Mouse (Mus musculus): Measurements from ENCODE around the gene Mtf1. TPM values are rescaled to one million over a fixed set of nuclear protein-coding genes. Genes with fewer than 3 reads are reported as not detected.
A peak's percentile ranks its signal among the peaks of the same experiment; 100 is the strongest.

Mtf1 gene
- polyA plus RNA-seq, 1 experiment from 2014 or later = 9.8 TPM

DNA sequence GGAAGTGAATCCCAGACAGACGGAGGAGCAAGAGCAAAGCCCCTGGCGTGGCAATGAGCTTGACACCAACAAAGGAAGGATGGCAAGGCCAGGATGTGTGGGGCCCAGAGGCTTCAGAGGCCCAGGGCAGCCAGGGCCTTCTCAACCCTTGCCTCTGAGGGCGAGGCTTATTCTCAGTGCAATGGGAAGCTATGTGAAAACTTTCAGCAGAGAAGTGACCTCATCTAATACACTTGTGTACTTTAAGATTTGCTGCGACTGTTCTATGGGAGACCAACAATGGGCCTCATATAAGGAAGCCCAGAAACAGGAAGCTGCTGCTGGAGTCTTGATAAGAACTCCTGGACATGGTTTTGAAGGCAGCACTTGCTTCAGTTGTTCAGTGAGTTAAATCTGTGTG, 29.8 kb upstream of the Mtf1 start:
- WGBS = 76% methylated on average over 4 of the region's 4 CpGs
- no peak for ATAC-seq (ENCODE audit: low FRiP score)

DNA sequence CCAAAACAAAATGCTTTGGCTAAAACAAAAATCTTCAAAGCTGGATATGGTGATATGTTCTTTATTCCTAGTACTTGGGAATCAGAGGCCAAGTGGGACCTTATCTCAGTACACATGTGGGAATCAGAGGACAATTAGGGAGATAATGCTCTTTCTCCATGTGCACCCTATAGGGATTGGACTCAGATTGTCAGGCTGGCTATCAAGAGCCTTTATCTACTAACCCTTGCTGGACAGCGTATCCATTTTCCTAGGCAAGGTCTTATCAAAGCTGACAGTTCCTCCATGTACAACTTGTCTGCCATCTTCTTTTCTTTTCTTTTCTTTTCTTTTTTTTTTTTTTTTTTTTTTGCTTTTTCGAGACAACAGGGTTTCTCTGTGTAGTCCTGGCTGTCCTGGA, 28.5 kb upstream of the Mtf1 start:
- WGBS = 90% methylated on average over 2 of the region's 2 CpGs
- Histone ChIP-seq H3K4me3 (replicated peaks) (no peak overlapping the region), H3K27me3 (replicated peaks) (no peaks in the 10 kb centered on the region), H3K9ac (replicated peaks) (no peak overlapping the region), H3K4me1 (no peaks in the 10 kb centered on the region), H3K4me2 (no peak overlapping the region), H3K36me3 (peaks cover 11% of the 10 kb centered on the region; the same call in 1 of the 2 replicates), H3K9me3 (replicated peaks) (no peaks in the 10 kb centered on the region), H3K27ac (replicated peaks) (no peak overlapping the region)
- no peak for ATAC-seq (ENCODE audit: low FRiP score)

More for the DNA sequence above, 29.8 kb upstream of the Mtf1 start:
- H3K27me3 ChIP-seq (replicated peaks) = no peaks in the 10 kb centered on the region
- no peak overlapping the region for H3K9ac ChIP-seq (replicated peaks)
- H3K4me1 ChIP-seq = no peaks in the 10 kb centered on the region
- no peak overlapping the region for H3K4me2 ChIP-seq
- H3K27ac ChIP-seq (replicated peaks) = no peak overlapping the region
- H3K36me3 ChIP-seq = no peaks in the 10 kb centered on the region
- H3K9me3 ChIP-seq (replicated peaks) = no peaks in the 10 kb centered on the region
- no peak overlapping the region for H3K4me3 ChIP-seq (replicated peaks)

DNA sequence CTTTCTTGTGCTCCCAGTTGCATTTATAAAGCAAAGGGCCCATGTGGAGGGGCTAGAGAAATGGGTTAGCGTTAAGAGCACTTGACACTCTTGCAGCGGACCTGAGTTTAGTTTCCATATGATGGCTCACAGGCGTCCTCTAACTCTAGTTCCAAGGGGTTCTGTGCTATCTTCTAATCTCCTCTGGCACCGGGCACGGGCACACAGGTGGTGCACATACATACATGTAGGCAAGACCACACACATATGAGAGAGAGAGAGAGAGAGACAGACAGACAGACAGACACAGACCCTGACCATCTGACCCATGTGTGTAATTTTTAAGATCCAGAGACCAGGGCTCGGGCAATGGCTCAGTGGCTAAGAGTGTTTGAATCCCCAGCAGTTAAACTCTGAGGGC, 27.9 kb upstream of the Mtf1 start:
- H3K27ac ChIP-seq (replicated peaks) = no peak overlapping the region
- H3K9me3 ChIP-seq (replicated peaks) = no peaks in the 10 kb centered on the region
- no peak overlapping the region for H3K4me3 ChIP-seq (replicated peaks)
- no peak overlapping the region for H3K9ac ChIP-seq (replicated peaks)
- H3K4me2 ChIP-seq = no peak overlapping the region
- WGBS = 93% methylated on average over 6 of the region's 6 CpGs
- H3K36me3 ChIP-seq = peaks cover 16% of the 10 kb centered on the region
- ATAC-seq (ENCODE audit: low FRiP score) = no peak
- no peaks in the 10 kb centered on the region for H3K4me1 ChIP-seq
- no peaks in the 10 kb centered on the region for H3K27me3 ChIP-seq (replicated peaks)

DNA sequence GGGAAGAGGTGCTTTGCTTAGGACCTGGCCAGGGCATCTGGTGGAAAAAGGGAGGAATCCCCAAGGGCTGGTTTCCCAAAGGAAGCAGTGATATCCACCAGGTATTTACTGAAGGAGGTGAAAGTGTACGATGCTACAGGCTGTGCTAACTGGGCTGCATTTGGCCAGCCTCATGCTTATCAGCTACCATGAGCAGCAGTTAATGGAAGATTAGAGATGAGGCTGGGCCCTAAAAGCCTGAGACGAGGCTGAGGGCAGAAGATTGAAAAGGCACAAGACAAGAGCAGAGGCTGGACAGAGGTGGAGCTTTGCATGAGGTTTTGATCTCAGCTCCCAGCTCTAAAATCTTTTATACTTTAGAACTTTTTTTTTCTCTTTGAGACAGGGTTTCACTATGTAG, 27.5 kb upstream of the Mtf1 start:
- Histone ChIP-seq H3K4me1 (no peaks in the 10 kb centered on the region), H3K36me3 (peaks cover 21% of the 10 kb centered on the region), H3K27me3 (replicated peaks) (no peaks in the 10 kb centered on the region), H3K4me2 (no peak overlapping the region), H3K27ac (replicated peaks) (no peak overlapping the region), H3K9me3 (replicated peaks) (no peaks in the 10 kb centered on the region), H3K9ac (replicated peaks) (no peak overlapping the region), H3K4me3 (replicated peaks) (no peak overlapping the region)
- WGBS = 70% methylated on average over 2 of the region's 2 CpGs
- no peak for ATAC-seq (ENCODE audit: low FRiP score)

DNA sequence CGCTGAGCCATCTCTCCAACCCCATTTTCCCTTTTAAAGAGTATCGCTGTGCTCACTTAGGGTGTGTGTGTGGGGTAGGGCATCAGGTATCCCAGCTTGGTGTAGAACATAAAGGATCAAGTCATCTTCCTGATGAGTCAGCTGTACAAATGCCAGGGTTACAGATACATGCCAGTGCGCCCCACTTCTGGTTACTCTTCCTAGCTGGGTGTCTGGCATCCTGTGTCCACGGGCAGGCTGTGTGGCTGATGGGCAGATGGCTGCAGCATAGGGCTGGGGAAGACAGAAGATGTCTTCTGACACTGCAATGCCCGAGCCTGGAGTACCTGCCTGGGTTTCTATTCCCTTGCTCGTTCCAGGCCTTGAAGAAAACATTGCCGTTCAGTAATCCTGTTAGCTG, 20.5 kb upstream of the Mtf1 start:
- ATAC-seq (ENCODE audit: low FRiP score) = no peak
- H3K36me3 ChIP-seq = peaks cover 79% of the 10 kb centered on the region
- H3K9me3 ChIP-seq (replicated peaks) = no peaks in the 10 kb centered on the region
- H3K4me1 ChIP-seq = no peaks in the 10 kb centered on the region
- no peak overlapping the region for H3K27ac ChIP-seq (replicated peaks)
- H3K4me3 ChIP-seq (replicated peaks) = no peak overlapping the region
- WGBS = 94% methylated on average over 7 of the region's 7 CpGs
- H3K4me2 ChIP-seq = no peak overlapping the region
- H3K27me3 ChIP-seq (replicated peaks) = no peaks in the 10 kb centered on the region
- H3K9ac ChIP-seq (replicated peaks) = no peak overlapping the region

DNA sequence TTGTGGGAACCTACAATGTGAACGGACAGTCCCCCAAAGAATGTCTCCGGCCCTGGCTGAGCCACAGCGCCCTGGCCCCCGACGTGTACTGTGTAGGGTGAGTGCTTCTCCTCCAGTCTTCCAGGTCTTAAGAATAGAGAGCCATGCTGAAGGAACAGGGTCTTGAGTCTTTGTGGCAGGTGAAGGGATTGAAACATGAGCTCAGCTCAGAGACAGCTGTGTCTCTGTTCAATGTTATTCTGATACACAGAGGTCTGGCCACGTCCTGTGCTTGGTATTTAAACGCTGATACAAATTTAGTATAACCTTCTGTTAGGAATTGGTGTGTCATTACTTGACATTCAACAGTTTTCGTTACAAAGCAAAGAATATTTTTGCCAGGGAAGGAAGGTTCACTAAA, 19.5 kb upstream of the Mtf1 start:
- no peak overlapping the region for H3K4me2 ChIP-seq
- WGBS = 95% methylated on average over 8 of the region's 8 CpGs
- no peaks in the 10 kb centered on the region for H3K9me3 ChIP-seq (replicated peaks)
- peaks cover 89% of the 10 kb centered on the region for H3K36me3 ChIP-seq
- no peak overlapping the region for H3K4me3 ChIP-seq (replicated peaks)
- no peak for ATAC-seq (ENCODE audit: low FRiP score)
- H3K27ac ChIP-seq (replicated peaks) = no peak overlapping the region
- H3K27me3 ChIP-seq (replicated peaks) = no peaks in the 10 kb centered on the region
- no peak overlapping the region for H3K9ac ChIP-seq (replicated peaks)
- H3K4me1 ChIP-seq = no peaks in the 10 kb centered on the region

DNA sequence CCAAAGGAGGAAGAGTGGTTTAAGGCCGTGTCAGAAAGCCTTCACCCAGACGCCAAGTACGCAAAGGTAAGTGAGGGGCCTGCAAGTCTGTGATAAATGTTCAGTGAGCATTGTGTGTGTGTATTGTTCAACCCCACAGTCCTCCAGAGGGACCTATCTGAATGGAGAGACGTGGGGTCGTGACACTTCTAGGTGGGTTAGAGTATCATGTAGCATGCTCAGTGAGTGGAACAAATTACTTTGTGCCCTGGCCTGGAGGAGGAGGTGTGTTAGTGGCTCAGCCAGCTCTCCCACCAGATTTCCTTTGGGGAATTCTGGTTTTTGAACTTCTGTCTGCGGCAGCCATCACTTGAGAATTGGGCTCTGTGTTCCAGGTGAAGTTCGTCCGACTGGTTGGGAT, 18.0 kb upstream of the Mtf1 start:
- H3K27ac ChIP-seq (replicated peaks) = no peak overlapping the region
- H3K36me3 ChIP-seq = peaks cover 86% of the 10 kb centered on the region
- no peak overlapping the region for H3K4me2 ChIP-seq
- no peak overlapping the region for H3K9ac ChIP-seq (replicated peaks)
- no peaks in the 10 kb centered on the region for H3K9me3 ChIP-seq (replicated peaks)
- no peaks in the 10 kb centered on the region for H3K4me1 ChIP-seq
- ATAC-seq (ENCODE audit: low FRiP score) = no peak
- no peaks in the 10 kb centered on the region for H3K27me3 ChIP-seq (replicated peaks)
- WGBS = 90% methylated on average over 8 of the region's 8 CpGs
- H3K4me3 ChIP-seq (replicated peaks) = no peak overlapping the region

DNA sequence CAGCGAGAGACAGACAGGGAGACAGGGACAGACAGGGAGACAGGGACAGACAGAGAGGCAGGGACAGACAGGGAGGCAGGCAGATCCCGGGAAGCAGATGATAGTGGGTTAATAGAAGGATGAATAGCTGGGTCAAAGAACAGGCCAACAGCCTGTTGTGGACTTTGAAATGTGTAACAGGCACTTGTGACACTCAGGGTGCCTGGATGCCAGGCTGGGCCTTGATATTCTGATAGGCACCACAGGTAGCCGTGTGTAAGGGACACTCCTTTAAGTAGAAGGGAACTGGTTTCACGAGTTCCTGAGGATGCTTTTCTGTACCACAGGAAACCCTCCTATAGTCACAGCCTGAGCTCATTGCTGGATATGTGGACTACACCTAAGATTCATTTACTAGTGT, 11.9 kb upstream of the Mtf1 start:
- H3K4me1 ChIP-seq = no peaks in the 10 kb centered on the region
- no peaks in the 10 kb centered on the region for H3K9me3 ChIP-seq (replicated peaks)
- no peak overlapping the region for H3K9ac ChIP-seq (replicated peaks)
- H3K36me3 ChIP-seq = peaks cover 89% of the 10 kb centered on the region
- H3K4me2 ChIP-seq = no peak overlapping the region
- WGBS = 80% methylated on average over 4 of the region's 4 CpGs
- ATAC-seq (ENCODE audit: low FRiP score) = no peak
- H3K27me3 ChIP-seq (replicated peaks) = no peaks in the 10 kb centered on the region
- H3K27ac ChIP-seq (replicated peaks) = no peak overlapping the region
- H3K4me3 ChIP-seq (replicated peaks) = no peak overlapping the region

DNA sequence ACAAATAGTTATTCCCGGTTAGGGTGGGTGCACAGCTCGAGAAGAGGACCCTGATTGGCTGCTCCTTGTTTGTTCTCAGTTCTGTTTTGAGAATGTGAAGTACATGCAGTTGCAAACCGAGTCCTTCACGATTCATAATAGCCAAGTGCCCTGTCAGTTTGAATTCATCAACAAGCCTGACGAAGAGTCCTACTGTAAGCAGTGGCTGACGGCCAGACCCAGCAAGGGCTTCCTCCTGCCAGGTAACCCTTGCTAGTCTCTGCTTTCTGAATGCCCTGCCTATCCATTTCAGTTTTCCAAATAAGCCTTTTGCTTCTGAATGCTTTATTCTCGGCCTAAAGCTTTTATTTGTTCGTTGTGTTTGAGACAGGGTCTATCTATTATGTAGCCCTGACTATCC, 9.8 kb upstream of the Mtf1 start:
- ATAC-seq (ENCODE audit: low FRiP score) = no peak
- Histone ChIP-seq H3K4me3 (replicated peaks) (no peak overlapping the region), H3K4me1 (no peaks in the 10 kb centered on the region), H3K27ac (replicated peaks) (no peak overlapping the region), H3K9ac (replicated peaks) (no peak overlapping the region), H3K4me2 (no peak overlapping the region), H3K9me3 (replicated peaks) (no peaks in the 10 kb centered on the region), H3K27me3 (replicated peaks) (no peaks in the 10 kb centered on the region), H3K36me3 (peaks cover 78% of the 10 kb centered on the region)
- 91% methylated on average over 8 of the region's 8 CpGs for WGBS

DNA sequence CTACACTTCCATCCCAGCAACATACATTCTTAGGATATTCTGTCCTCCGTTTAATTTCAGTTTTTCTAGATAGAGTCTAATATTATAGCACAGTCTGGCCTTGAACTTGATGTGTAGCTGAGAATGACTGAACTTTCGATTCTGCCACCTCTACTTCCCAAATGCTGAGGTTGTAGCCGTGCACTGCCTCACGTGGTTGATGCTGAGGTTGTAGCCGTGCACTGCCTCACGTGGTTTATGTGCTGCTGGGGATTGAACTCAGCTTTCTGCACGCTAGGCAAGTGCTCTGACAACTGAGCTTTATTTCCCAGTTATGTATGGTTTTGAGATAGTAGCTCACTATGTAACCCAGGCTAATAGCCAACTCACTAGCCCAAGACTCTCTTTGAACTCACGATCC, 5.8 kb upstream of the Mtf1 start:
- WGBS = 94% methylated on average over 8 of the region's 8 CpGs
- ATAC-seq (ENCODE audit: low FRiP score) = no peak
- H3K4me2 ChIP-seq = no peak overlapping the region
- no peaks in the 10 kb centered on the region for H3K9me3 ChIP-seq (replicated peaks)
- H3K27ac ChIP-seq (replicated peaks) = no peak overlapping the region
- H3K27me3 ChIP-seq (replicated peaks) = no peaks in the 10 kb centered on the region
- no peak overlapping the region for H3K9ac ChIP-seq (replicated peaks)
- no peaks in the 10 kb centered on the region; the same call in 1 of the 2 replicates for H3K4me1 ChIP-seq
- no peak overlapping the region for H3K4me3 ChIP-seq (replicated peaks)
- H3K36me3 ChIP-seq = peaks cover 76% of the 10 kb centered on the region

DNA sequence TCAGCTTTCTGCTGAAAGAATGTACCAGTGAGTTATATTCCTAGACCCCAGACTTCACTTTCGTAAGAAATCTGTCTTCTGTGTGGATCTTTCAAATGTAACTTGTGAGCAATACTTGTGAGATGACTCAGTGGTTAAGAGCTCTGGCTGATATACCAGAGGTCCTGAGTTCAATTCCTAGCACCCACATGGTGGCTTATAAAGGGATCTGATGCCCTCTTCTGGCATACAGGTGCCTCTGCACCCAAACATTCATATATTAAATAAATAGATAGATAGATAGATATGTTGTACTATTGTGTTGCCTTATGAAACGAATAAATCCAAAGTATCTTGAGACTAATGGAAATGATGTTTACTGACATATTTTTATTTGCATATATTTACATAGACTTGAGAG, 5.0 kb upstream of the Mtf1 start:
- H3K27ac ChIP-seq (replicated peaks) = no peak overlapping the region
- peaks cover 5% of the 10 kb centered on the region for H3K4me1 ChIP-seq
- no peak overlapping the region for H3K4me3 ChIP-seq (replicated peaks)
- no peak for ATAC-seq (ENCODE audit: low FRiP score)
- H3K9ac ChIP-seq (replicated peaks) = no peak overlapping the region
- H3K4me2 ChIP-seq = no peak overlapping the region
- H3K9me3 ChIP-seq (replicated peaks) = no peaks in the 10 kb centered on the region
- no peaks in the 10 kb centered on the region for H3K27me3 ChIP-seq (replicated peaks)
- H3K36me3 ChIP-seq = peaks cover 68% of the 10 kb centered on the region
- WGBS = 92% methylated on average over 2 of the region's 2 CpGs

DNA sequence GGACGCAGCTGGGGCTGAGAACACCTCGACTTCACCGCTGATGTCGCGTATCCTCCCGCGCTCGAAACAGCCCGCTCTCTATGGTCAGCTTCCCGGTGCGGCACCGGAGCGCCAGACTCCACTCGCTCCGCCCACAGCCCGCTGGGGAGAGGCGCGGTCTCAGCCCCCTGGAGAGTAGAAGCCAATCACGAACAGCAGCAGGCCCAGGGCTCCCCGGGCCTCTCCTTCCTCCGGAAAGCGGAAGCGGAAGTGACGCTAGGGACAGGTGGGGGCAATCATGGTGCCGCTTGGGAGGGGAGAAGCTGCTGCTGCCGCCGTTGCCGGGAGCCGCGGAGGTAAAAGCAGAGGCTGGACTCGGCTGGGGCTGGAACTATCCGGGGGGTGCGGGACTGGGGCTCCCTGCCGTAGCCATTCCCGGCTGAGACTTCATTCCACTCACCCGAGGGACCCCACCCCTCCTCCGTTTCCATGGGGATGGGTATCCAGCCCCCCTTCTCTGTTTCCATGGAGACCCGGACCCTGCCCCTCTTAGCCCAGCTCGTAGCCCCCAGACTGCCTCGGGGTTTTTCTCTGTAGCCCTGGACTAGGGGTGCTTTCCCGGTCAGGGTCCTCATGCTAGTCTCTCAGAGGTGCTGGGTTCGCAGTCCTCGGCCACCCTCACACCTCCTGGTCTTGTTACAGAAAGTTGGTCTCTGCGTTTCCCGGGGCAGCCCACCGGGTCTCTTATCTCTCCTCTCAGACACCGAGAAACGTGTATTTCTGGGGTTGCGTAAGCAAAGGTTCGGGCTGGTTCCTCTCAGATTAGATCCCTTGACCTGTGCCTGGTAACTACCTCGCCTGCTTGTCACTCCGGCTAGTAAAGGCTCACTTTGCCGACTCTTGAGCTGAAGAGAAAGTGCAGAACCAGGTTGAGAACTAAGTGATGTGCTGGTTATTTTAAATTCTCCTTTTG, 681 bp downstream of the Mtf1 start:
- Histone ChIP-seq H3K27me3 (replicated peaks) (no peaks in the 10 kb centered on the region), H3K36me3 (peaks cover 59% of the 10 kb centered on the region), H3K4me1 (peaks cover 25% of the 10 kb centered on the region), H3K9me3 (replicated peaks) (no peaks in the 10 kb centered on the region), H3K27ac (replicated peaks) (peak overlapping the region; percentile 95), H3K4me3 (replicated peaks) (peak overlapping the region; percentile 71), H3K4me2 (peak overlapping the region; percentile 91), H3K9ac (replicated peaks) (peak overlapping the region; percentile 87)
- 1% methylated on average over 53 of the region's 53 CpGs for WGBS
- peak; percentile 100 for ATAC-seq (ENCODE audit: low FRiP score)

Measured in neural tube, embryonic 15.5 days (tissue).